Mouse (Mus musculus) hindbrain, embryonic 10.5 days (tissue): Measurements from ENCODE around the gene Bahd1. TPM values are rescaled to one million over a fixed set of nuclear protein-coding genes. Genes with fewer than 3 reads are reported as not detected.

Experiments used
- DNase-seq: peaks from one replicate; pipeline ENCODE4 v3.0.0-alpha.2; 2017; ENCODE audit warnings: low spot score
- H3K27ac ChIP-seq: fragments of 300-500 bp; sonication (generic); 2 replicates; pipeline ENCODE4 v1.5.1; 2016; ENCODE audit warnings: mild to moderate bottlenecking, moderate library complexity
- H3K27me3 ChIP-seq: fragments of 300-500 bp; sonication (generic); 2 replicates; pipeline ENCODE4 v1.6.1; 2016; ENCODE audit warnings: mild to moderate bottlenecking; ENCODE audit not compliant: poor library complexity, insufficient read depth, severe bottlenecking
- H3K36me3 ChIP-seq: fragments of 300-500 bp; sonication (generic); 2 replicates; pipeline ENCODE4 v1.6.1; 2016; ENCODE audit warnings: mild to moderate bottlenecking, moderate library complexity
- H3K4me1 ChIP-seq: fragments of 300-500 bp; sonication (generic); replicated peaks from 2 replicates; pipeline ENCODE4 v1.6.1; 2016; ENCODE audit warnings: mild to moderate bottlenecking
- H3K4me3 ChIP-seq: fragments of 300-500 bp; sonication (generic); 2 replicates; pipeline ENCODE4 v1.5.1; 2016; ENCODE audit warnings: mild to moderate bottlenecking, moderate library complexity
- H3K9me3 ChIP-seq: fragments of 300-500 bp; sonication (generic); 2 replicates; pipeline ENCODE4 v1.6.1; 2016; ENCODE audit warnings: mild to moderate bottlenecking, moderate library complexity
- WGBS: fragments of 180-500 bp; shearing (Covaris S2); methylation state at CpG from one replicate; pipeline ENCODE4 v1.1.7; 2016; 5-methylcytosine and 5-hydroxymethylcytosine counted together
- polyA plus RNA-seq: library from polyadenylated mRNA; unstranded; fragments of >200 nt; fragmentation: Nextera tagmentation; extraction: Ambion mirVana; gene quantifications from 2 replicates; pipeline ENCODE4 v1.2.1, GENCODE M21; 2016

Gene Bahd1
- polyA plus RNA-seq, 1 experiment from 2014 or later = 4.4 TPM

DNA sequence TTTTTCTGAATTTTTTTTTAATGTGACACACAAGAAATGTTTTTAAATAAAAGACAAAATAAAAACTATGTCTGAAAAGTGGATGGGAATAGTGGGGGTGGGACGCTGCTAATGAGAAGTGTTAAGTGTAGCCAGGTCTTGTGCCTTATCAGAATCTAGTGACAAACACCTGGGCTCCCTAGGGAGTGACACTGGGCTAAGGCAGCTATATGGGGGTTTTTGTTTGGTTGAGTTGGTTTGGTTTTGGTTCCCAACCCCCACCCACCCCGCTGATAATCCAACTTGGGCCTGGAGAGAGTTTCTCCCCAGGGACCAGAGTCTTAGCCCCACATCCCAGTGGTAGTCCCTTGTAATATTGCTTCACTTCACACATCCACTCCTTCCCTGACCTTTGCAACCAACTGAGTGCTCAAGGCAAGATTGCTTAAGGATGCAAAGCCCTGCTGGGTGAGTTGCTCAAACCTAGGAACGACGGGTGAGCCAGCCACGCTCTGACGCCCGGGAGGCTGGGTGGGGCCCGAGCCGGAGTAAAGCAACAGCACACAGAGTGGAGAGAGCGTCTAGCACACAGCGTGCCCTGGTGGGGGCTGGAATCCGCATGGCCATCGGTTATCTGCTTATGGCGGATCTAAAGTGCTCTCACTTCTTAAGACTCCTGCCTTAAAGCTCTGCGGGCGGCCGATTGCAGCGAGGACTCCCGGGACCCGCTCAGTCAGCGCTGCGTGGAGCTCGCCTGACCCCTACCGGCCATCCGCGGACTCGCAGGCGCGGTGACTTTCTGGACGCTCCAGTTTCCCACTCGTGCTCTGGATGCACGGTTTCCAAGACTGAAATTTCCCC lies 17.1 kb upstream of the Bahd1 start:
- Histone ChIP-seq H3K27me3 (peaks cover 50% of the 10 kb centered on the region), H3K4me1 (peaks cover 13% of the 10 kb centered on the region), H3K27ac (peak overlapping the region; percentile 82), H3K9me3 (no peaks in the 10 kb centered on the region), H3K4me3 (peak overlapping the region; percentile 54), H3K36me3 (peaks cover 20% of the 10 kb centered on the region)
- WGBS = 2% methylated on average over 32 of the region's 32 CpGs
- DNase-seq = peak; percentile 83

DNA sequence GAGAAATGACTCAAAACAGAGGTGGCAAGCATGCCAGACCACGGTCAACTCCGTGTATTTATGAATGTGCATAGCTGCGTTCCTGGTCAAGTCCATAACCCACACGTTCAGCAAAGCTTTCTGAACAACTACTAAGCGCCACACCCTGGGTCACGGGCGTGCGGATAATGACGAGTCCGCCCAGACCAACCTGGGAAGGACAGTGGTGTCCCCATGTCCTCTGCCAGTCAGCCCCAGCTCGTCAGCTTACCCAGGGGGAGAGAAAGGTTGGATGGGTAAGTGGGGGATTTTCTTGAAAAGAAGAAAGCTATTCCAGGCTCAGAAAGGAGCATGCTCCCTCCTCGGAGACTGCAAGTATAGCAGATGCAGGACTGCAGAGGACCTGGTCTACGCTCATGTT lies 12.7 kb upstream of the Bahd1 start:
- WGBS = 75% methylated on average over 13 of the region's 13 CpGs
- Histone ChIP-seq H3K9me3 (no peaks in the 10 kb centered on the region), H3K4me1 (peaks cover 13% of the 10 kb centered on the region), H3K27me3 (peaks cover 68% of the 10 kb centered on the region), H3K27ac (peak overlapping the region; percentile 53; the same call in 1 of the 2 replicates), H3K36me3 (no peaks in the 10 kb centered on the region), H3K4me3 (no peak overlapping the region)
- DNase-seq = no peak

DNA sequence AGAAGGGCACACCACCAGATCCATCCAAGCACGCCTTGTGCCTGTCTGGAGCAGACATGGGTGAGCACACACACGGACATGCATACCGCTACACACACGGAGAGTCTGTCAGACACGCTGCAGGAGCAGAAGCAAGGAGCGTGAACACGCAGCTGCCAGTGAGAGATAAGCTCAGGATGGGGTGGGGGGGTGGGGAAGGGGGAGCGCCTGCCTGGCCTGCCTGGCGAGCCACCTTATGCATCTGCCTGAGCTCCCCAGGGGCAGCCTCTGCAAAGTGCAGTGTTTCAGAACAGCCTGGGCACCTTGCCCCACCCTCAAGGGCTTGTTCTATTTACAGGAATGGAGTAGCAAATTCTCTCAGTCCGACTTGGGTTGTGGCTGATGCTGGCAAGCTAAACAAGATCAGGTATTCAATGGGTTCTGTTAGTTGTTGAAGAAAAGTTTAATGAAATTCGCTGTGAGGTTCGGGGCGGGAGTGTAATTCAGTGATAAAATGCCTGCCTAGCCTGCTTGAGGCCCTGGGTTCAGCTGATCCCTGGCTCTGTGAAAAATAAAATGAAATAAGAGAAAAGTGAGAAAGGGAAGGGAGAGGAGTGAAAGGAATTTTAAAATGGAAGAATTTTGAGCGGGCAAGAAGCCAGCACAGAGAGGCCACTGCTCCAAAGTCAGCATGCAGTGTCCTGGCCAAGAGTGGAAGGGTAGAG lies 12.2 kb upstream of the Bahd1 start:
- peaks cover 71% of the 10 kb centered on the region for H3K27me3 ChIP-seq
- 30% methylated on average over 14 of the region's 14 CpGs for WGBS
- H3K4me3 ChIP-seq = no peak overlapping the region
- H3K4me1 ChIP-seq = peaks cover 11% of the 10 kb centered on the region
- no peak for DNase-seq
- H3K36me3 ChIP-seq = no peaks in the 10 kb centered on the region
- H3K27ac ChIP-seq = peak overlapping the region; percentile 53; the same call in 1 of the 2 replicates
- H3K9me3 ChIP-seq = no peaks in the 10 kb centered on the region

DNA sequence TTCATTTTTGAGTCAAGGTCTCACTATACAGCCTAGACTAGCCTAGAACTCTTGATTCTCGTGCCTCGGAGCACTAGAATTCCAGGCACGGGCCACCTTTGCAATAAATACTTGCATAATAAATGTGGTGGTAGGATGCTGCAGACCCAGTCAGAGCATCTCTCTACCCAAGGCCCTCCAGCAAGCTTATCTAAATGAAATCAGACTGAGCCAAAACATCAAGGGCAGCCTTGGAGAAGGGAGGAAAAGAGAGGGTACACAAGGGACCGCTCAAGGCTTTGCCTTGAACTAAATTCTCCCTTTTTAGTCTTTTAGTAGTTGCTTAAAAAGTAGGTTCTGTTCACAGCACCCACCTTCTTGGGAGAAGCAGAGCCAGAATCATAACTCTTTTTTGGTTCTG lies 9.0 kb upstream of the Bahd1 start:
- Histone ChIP-seq H3K27me3 (peaks cover 77% of the 10 kb centered on the region), H3K9me3 (no peaks in the 10 kb centered on the region), H3K27ac (no peak overlapping the region), H3K4me1 (peaks cover 10% of the 10 kb centered on the region), H3K4me3 (no peak overlapping the region), H3K36me3 (no peaks in the 10 kb centered on the region)
- WGBS = 86% methylated on average over 4 of the region's 4 CpGs
- no peak for DNase-seq

DNA sequence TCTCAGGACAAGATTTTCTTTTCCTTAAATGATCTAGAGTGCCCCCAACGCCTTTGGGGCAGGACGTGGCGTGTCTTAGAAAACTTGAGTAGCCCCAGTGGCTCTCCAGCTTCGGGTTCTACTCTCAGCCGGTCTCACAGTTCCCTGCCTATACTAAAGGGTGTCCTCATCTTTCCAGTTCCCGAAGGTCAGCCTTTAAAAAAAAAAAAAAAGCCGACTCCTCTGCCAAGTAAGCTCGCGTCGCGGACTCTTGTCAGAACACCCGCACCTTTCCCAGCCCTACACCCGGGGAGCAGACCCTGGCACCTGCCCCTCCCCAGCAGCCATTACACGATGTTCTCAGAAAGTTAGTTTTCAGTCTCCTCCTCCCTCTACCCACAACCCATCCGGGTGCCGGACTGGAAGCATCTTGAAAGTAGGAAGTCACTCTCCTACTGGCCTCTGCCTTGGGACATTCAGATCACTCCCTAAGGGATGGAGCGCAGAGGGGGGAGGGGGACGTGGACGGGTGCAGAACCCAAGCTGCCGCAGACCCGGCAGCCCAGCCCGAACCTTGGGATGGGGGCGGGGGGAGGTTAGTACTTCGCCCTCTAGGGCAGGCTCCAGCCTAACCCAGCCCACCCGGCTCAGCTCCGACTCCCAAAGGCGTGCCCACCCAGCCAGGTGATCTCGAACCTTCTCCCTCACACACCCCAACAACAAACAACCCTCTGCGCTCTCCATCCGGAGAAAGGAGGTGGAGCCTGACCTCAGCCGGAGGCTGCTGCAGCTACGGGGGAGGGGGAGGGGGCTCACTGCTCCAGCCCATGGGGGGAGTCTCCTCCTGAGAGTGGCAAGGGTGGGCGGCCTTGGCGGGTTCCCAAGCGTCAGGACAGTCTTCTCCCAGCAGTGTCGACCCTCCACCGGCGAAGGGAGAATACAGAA lies 3.9 kb upstream of the Bahd1 start:
- H3K4me1 ChIP-seq = peaks cover 51% of the 10 kb centered on the region
- DNase-seq = peak; percentile 58
- H3K27ac ChIP-seq = peak overlapping the region; percentile 45
- no peaks in the 10 kb centered on the region for H3K9me3 ChIP-seq
- H3K27me3 ChIP-seq = peaks cover 92% of the 10 kb centered on the region
- H3K4me3 ChIP-seq = peak overlapping the region; percentile 57
- WGBS = under 1% methylated on average over 38 of the region's 38 CpGs
- H3K36me3 ChIP-seq = no peaks in the 10 kb centered on the region

DNA sequence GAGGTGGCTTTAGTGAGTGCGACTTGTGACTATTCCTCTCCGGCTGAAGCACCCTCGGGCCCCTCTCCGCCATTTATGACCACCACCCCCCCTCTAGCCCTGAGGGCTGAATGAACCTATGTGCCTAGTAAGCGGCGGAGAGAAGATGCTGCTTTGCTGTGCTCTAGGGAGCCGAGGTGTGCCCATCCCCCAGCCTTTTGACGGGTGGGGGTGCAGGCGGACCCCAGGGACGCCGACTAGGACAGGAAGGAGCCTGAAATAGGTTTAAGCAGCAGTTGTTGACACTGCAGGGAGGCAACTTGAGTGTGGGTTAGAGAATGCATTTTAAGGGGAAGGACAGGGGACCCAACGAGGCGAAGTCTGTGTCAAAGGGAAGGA lies 3.3 kb upstream of the Bahd1 start:
- Histone ChIP-seq H3K27ac (peak overlapping the region; percentile 45; the same call in 1 of the 2 replicates), H3K36me3 (no peaks in the 10 kb centered on the region), H3K4me3 (peak overlapping the region; percentile 57), H3K4me1 (peaks cover 55% of the 10 kb centered on the region), H3K27me3 (peaks cover 89% of the 10 kb centered on the region), H3K9me3 (no peaks in the 10 kb centered on the region)
- DNase-seq = peak; percentile 24
- WGBS = under 1% methylated on average over 13 of the region's 13 CpGs

DNA sequence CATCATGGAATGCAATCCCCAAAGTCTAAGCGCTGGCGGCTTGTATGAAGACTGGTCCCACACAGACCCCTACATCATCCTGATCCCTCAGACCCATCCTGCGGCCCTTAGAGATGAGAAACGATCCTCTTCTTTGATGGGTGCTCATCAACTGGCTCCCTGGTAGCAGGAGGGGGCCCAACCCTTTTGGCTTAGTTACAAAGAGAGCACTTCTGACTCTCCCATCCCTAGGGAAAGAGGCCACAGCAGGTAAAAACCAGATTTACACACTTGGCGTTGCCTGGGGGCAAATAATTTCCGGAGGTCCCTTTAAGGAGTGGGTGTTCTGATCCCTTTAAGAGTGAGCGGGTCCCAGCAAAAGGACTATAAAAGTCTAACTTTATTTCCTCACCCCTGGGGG lies 2.8 kb upstream of the Bahd1 start:
- no peaks in the 10 kb centered on the region for H3K9me3 ChIP-seq
- no peaks in the 10 kb centered on the region for H3K36me3 ChIP-seq
- H3K4me1 ChIP-seq = peaks cover 58% of the 10 kb centered on the region
- no peak overlapping the region for H3K27ac ChIP-seq
- peak; percentile 21 for DNase-seq
- H3K4me3 ChIP-seq = peak overlapping the region; percentile 57
- 1% methylated on average over 7 of the region's 7 CpGs for WGBS
- H3K27me3 ChIP-seq = peaks cover 85% of the 10 kb centered on the region

DNA sequence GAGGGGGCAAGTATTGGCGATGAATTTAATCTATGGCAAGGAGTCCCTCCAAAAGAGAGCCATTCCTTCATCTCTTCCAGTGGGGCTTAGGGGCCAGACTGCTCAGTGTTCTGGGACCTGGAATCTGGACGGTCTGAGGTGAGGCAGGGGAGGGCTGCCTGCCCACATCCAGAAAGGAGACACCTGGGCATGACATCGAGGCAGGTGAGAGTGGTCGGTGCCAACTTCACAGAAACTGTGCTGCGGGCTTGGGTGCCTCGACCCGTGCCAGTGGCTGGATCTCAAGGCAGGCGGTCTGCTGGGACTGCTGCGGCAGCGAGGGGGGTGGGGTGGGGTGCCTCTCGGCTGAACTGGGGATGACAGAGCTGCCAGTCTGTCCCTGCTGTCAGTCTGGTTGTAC lies 2.4 kb upstream of the Bahd1 start:
- peaks cover 62% of the 10 kb centered on the region for H3K4me1 ChIP-seq
- WGBS = under 1% methylated on average over 11 of the region's 11 CpGs
- no peak overlapping the region for H3K27ac ChIP-seq
- H3K9me3 ChIP-seq = no peaks in the 10 kb centered on the region
- no peaks in the 10 kb centered on the region for H3K36me3 ChIP-seq
- DNase-seq = no peak
- H3K27me3 ChIP-seq = peaks cover 83% of the 10 kb centered on the region
- peak overlapping the region; percentile 25 for H3K4me3 ChIP-seq

DNA sequence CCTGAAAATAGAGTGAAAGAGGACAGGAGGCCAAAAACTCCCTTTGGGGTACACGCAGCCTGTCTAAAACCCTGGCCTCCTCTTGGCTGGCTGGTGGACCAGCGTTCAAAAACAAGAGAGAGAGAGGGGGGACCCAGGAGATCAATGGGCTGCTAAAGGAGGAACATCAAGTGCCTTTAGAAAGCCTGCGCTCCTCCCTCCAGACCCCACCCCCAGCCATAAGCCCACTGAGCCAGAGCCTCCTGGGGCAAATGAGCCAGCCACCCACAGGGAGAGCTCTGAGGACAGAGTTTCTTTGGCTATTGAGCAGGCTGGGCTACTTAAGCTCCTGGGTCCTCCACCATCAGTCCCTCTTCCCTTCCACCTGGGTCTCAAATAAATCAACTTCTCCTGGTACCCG lies 1.4 kb upstream of the Bahd1 start:
- WGBS = 0% methylated on average over 4 of the region's 4 CpGs
- Histone ChIP-seq H3K27ac (no peak overlapping the region), H3K9me3 (no peaks in the 10 kb centered on the region), H3K4me1 (peaks cover 72% of the 10 kb centered on the region), H3K27me3 (peaks cover 83% of the 10 kb centered on the region), H3K4me3 (no peak overlapping the region), H3K36me3 (no peaks in the 10 kb centered on the region)
- no peak for DNase-seq

DNA sequence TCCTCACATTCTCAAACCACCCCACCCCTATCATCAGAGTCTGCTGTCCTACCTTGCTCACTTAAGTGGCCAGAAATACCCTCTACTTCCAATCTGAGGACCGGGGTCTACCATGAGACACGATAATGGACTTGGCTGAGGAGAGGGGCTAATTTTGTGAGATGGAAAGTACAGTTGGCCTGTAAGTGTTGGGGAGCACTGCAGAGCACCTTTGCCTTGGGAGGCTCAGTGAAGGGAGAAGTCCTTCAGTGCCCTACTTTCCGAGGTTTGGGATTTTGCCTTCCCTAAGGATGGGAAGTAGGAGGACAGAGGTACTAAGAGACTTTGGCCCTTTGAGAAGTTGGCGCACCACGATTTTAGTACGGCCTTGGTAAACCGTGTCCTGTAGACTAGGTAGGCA lies 871 bp upstream of the Bahd1 start:
- peak; percentile 15 for DNase-seq
- H3K36me3 ChIP-seq = no peaks in the 10 kb centered on the region

DNA sequence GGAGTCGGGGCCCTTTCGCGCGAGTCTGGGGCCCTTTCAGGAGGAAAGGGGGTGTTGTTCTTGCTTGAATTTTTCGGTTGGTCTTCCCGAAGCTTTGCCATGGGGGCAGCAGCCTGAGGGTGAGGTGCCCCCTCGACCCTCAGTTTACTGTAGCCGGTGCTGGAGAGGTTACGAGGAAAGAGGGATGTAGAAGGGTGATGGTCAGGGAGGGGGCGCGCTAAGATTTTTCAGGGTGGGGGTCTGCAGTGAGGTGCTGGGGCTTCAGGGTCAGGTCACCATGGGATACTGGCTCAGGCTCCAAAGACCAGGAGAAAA lies 606 bp downstream of the Bahd1 start:
- H3K9me3 ChIP-seq = no peaks in the 10 kb centered on the region
- H3K27me3 ChIP-seq = peaks cover 70% of the 10 kb centered on the region
- 0% methylated on average over 11 of the region's 11 CpGs for WGBS
- peak overlapping the region; percentile 96 for H3K4me3 ChIP-seq
- H3K36me3 ChIP-seq = no peaks in the 10 kb centered on the region
- peaks cover 91% of the 10 kb centered on the region for H3K4me1 ChIP-seq
- peak overlapping the region; percentile 89 for H3K27ac ChIP-seq
- DNase-seq = no peak

More for the DNA sequence above, 871 bp upstream of the Bahd1 start:
- Histone ChIP-seq H3K27ac (no peak overlapping the region), H3K27me3 (peaks cover 83% of the 10 kb centered on the region), H3K4me1 (peaks cover 77% of the 10 kb centered on the region), H3K9me3 (no peaks in the 10 kb centered on the region), H3K4me3 (peak overlapping the region; percentile 96; the same call in 1 of the 2 replicates)
- 11% methylated on average over 7 of the region's 7 CpGs for WGBS

DNA sequence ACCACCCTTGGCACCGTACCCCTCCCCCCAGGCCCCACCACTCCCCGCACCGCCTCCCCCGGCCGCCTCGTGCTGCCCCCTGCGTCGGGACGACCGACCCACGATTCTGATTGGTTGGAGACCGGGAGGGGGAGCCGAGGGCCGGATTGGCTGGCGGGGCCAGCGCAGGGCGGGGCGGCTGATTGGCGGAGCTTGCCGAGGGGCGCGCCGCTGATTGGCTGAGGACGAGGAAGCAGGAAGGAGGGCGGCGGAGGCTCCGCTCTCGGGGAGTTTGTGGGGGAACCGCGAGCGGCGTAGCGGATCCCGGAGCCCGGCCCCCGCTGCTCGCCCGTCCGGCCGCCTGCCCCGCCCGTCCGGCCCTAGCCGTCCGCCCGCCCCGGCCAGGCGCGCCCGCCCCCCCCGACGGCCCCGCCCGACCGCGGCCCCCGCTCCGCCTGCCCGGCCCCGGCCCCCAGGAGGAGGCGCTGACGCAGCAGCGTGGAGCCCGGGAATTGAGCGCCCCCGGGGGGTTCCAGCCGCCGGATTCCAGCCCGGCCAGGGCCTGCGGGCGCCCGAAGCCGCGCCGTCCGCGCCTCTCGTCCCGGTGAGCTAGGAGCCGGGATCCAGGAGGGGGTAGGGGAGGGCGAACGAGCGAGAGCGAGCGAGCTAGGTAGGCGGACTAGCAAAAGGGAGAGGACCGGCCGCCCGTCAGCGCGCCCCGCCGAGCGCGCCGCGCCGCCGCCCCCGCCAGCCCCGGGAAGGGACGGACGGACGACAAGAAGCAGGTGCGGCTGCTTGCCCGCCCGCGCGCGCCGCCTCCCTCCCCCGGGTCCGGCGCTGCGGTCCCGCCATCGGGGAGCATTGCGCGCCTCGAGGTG lies 1.2 kb downstream of the Bahd1 start:
- Histone ChIP-seq H3K27ac (peak overlapping the region; percentile 89), H3K27me3 (peaks cover 64% of the 10 kb centered on the region), H3K4me1 (peaks cover 91% of the 10 kb centered on the region), H3K4me3 (peak overlapping the region; percentile 96), H3K36me3 (no peaks in the 10 kb centered on the region), H3K9me3 (no peaks in the 10 kb centered on the region)
- WGBS = under 1% methylated on average over 100 of the region's 120 CpGs
- peak; percentile 97 for DNase-seq
